Mouse (Mus musculus) thymus, adult 2 months (tissue): Measurements from ENCODE around the gene Grip1.

Experiments used
- CTCF ChIP-seq: fragments of 200-500 bp; IDR thresholded peaks from 2 replicates; pipeline ENCODE4 v1.5.1; 2012; ENCODE audit warnings: mild to moderate bottlenecking, control low read depth, low read length, moderate library complexity, borderline replicate concordance; ENCODE audit not compliant: control insufficient read depth, poor library complexity, insufficient read depth; ENCODE audit errors: extremely low read depth
- POLR2A ChIP-seq: fragments of 200-500 bp; IDR thresholded peaks from 2 replicates; pipeline ENCODE4 v1.6.1; 2012; ENCODE audit warnings: mild to moderate bottlenecking, low read length, control low read depth, moderate library complexity; ENCODE audit not compliant: control insufficient read depth, poor library complexity, insufficient read depth; ENCODE audit errors: extremely low read depth

GRCm38 (mm10) chr10:119458991-119459390, 5.4 kb downstream of the Grip1 start:
- TF ChIP-seq POLR2A (no peak), CTCF (no peak)
